Mouse (Mus musculus) c-Kit-positive CD71-negative TER-119-negative erythroid progenitor cells, embryonic 14.5 days (primary cell): ENCODE data around the gene Phkg1.
"Not testable (repeated sequence)": the region's sequence is repeated elsewhere in the genome, so short reads cannot be mapped to it uniquely, and the experiment has no call there.

Source experiments
- DNase-seq: peaks from one replicate; pipeline ENCODE4 v3.0.0-alpha.2; 2013; ENCODE audit warnings: low read depth

Phkg1 gene

DNA sequence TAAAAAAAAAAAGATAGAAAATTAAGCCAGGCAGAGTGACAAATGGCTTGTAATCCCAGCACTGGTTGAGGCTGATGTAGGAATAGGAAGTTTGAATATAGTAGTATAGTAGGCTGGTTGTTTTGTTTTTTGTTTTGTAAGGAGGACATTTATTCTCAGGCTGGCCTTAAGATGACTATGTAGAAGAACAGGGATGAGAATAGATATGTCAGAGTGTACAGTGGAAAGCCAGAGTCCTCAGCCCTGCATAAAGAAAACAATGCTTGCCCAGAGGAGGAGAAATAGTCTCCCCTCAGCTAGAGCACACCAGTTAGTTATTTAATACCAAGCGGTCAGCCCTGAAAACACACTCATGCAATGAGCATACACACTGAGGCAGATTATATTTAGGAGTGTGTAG, at the start of gene Phkg1:
TSS of gene Phkg1 (minus strand) at position 101 of the 400 bp plus-strand sequence.
- DNase-seq: no peak

DNA sequence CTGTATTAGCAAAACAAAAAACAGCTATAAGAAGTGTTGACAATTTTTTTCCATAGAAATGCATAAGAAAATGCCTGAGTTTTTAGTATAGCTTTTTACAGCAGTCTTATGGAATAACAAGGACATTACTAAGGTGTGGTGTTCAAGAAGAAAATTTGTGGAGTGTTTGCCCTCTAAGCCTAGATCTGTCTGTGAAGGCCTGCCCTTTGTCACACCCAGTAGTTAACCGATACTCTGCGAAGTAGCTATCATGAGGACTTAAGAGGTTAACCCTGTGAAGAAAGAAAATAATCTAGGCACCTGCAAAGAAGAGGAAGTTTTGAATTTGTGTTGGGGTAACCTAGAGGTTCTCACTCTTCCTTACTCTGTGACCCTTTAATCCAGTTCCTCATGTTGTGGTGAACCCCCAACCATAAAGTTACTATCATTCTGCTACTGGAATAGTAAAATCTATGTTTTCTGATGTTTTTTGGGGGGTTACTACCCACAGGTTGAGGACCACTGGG, 49.2 kb upstream of the Phkg1 start:
- no peak for DNase-seq

DNA sequence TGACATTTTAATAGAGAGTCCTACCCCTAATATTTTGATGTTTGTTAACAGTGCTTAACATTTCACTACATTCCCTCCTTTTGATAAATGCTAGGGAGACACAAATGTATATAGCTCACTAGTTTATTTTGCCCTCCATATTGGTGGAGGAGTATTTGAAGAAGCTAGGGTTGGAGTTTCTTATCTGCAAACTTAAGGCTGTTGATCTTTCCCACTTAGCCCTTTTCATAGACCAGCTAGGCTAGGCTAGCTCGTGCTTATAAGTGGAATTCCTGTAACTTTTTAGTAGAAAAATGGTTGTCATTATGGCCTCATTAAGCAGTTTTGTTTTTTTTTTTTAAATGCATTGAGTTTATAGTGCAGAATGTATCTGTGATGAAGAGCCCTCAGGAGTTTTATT, 45.1 kb upstream of the Phkg1 start:
- no peak for DNase-seq

DNA sequence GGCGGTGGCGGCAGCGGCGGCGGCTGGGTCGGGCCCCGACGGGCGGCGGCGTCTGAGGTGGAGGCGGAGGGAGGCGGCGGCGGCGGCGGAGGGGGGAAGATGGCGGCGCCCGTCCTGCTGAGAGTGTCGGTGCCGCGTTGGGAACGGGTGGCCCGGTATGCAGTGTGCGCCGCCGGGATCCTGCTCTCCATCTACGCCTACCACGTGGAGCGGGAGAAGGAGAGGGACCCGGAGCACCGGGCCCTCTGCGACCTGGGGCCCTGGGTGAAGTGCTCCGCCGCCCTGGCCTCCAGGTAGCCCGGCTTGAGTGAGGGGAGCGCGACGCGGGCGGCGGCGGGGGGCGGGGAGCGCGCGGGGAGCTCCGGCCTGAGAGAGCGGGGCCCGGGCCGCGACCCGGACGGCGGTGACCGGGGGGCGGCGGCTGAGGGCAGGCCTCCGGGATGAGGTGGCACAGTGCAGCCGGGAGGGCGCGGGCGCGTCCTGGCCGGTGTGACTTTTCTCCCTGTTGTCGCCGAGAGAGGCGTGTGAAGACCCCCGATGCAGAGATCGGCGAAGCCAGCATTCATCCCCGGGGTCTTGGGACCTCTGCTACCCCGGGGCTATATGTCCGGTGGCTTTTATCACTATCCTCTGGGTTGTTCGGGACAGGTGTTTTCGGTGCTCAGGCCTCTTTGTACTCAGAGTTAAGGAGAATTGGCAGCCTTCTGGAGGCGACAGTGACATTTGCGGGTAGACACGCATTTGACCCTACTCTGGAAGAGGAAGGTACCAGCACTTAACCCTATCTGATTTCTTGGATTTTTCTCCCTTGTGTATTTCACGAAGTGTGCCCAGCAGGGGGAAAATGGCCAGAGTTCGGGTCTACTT, 44.0 kb upstream of the Phkg1 start:
- DNase-seq: not testable (repeated sequence)

DNA sequence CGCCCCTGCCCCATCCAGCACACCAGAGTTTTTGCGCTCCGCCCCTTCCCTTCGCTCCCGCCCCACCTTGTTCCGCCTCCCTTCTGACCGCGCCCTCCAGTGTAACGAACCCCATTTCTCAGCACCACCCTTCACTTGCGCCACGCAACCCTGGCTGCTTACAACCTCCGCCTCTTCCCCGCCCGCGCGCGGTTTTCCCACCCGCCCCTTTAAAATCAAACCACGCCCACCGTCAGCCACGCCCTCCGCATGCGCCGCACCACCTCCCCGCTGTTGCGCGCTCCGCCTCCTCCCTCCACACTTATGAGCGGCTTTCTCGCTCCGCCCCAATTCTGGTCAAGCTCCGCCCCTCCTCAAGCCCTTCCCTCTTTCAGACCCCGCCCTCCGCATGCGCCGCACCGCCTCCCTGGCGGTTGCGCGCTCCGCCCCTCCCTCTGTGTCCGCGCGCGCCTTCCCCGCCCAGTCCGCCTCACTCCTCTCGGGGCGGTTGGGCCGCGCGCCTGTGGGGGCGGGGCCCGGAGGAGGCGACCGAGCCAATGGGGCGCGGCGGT, 43.2 kb upstream of the Phkg1 start, which contains the start of gene Vkorc1l1:
TSS of gene Vkorc1l1 (plus strand) at position 476 of the 551 bp plus-strand sequence.
- DNase-seq: peak; percentile 95

DNA sequence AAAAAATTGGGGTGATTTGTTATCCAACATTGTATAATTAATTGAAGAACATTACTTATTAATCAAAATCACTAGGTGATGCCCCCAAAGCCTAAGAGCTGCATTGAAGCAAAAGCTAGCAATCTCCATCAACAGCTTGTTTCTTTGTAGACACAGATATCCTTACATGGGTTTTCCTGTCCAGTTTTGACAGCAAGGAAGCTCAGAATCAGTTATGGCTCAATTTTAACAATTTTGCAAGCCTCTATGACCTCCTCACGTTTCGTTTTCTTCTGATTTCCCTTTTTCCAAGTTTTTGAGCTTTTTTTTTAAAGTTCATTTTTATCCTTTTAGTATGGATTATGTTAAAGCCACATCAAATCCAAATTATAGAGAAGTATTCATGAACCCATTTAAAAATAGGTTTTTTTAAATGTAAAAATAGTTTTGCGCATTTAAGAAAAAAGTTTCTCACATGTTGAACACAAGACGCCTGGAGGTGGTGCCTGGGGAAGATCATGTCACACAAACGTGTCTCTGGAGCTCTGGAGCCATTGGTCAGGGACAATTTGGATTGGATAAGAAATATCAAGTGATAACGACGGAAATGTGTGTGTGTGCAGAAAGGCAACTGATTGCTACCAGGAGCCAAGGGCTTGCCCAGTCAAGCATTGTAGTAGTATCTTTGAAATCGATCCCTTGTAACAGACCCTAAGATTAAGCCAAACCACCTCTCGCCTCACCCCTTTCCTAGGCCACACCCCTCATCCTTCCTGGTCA, 42.6 kb upstream of the Phkg1 start:
- DNase-seq: no peak

DNA sequence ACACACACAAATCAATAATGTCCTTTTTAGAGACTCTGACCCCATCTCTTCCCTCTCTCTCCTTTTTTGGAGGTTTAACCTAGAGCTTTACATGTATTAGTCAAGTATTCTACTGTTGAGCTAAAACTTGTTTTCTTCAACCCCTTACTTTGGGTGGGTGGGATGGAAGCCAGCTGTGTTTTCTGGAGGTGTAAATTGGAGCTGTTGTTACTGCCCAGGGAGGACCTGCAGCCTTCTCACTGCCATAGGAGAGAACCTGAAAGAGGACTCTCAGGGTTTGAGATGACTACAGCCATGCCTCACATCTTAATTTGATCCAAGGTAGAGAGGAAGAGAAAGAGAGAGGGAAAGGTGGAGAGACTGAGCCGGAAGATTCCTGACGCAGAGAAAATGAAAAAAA, 41.9 kb upstream of the Phkg1 start:
- DNase-seq: no peak

DNA sequence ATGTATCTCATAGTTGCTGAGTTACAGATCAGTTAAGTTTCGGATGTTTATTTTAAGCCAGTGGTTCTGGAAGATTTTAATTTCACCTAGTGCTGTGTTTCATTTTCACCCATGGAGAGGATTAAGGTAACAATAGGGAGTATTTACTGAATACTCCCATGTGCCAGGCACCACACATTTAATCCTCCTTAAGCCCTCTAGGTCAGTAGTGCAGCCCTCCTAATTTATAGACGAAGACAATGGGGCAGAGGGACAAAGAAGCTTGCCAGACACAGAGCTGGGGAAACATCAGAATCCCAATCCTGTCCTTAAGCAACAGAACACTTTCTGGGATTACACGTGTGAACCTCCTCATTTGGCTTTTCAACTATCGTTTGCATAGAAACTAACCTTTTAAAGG, 38.6 kb upstream of the Phkg1 start:
- DNase-seq: no peak

- DNase-seq: no peak
These were observed 31.8 kb upstream of the Phkg1 start for GRCm38 (mm10) chr5:129929924-129930855.

DNA sequence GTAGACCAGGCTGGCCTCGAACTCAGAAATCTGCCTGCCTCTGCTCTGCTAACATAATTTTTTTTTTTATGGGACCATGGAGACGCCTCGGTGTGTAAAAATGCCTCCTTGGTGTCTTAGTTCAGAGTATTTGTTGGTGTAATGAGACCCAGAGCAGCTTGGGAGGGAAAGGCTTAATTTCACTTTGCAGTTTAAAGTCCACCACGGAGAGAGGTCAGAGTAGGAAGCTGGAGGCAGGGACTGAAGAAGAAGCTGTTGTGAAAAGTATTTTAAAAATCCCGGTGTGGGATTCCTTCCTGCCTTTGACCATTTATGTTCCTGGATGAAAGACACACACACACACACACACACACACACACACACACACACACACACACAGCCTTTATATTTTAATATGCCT, 27.6 kb upstream of the Phkg1 start:
- DNase-seq: no peak

DNA sequence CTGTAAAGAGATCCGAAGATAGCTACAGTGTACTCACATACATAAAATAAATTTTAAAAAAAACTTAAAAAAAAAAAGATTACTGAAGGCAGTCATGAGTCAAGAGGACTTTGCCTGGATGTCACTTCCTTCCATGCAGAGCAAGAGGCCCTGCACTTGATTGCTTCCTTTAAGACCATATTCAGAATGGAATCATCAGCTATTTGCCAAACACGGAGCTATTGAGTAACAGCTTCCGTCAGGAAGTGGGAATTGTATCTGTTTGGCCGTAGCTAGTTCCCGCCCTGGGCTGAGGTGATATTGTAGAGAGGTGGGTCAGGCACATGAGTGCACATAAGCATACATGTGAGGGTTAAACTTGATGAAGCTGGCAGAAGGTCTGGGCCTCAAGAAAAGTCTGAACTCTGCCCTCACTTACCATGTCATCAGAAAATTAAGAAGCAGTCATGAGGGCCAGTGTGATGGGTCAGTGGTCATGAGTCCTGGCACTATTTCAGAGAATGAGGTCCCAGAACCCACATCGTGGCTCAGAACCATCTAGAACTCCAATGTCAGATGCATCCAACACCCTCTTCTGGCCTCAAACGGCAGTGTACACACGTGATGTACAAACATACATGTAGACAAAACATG, 26.6 kb upstream of the Phkg1 start:
- no peak for DNase-seq

DNA sequence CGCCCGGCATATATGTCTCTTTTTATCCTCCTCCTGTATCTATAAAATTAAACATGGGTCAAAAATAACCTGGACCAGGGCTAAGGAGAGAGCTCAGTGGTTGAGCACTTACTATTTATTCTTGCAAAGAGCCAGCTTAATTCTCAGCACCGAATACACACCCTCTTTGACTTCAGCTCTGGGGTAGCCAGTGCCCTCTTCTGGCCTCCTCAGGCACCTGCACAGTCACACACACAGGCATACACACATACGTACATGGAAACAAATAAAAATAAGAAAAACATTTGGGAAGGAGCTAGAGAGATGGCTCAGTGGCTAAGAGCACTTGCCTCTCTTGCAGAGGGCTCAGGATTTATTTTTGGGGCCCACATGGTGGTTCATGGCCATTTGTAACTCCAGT, 23.6 kb upstream of the Phkg1 start:
- no peak for DNase-seq

GRCm38 (mm10) chr5:129919320-129919719, 21.0 kb upstream of the Phkg1 start:
- no peak for DNase-seq

DNA sequence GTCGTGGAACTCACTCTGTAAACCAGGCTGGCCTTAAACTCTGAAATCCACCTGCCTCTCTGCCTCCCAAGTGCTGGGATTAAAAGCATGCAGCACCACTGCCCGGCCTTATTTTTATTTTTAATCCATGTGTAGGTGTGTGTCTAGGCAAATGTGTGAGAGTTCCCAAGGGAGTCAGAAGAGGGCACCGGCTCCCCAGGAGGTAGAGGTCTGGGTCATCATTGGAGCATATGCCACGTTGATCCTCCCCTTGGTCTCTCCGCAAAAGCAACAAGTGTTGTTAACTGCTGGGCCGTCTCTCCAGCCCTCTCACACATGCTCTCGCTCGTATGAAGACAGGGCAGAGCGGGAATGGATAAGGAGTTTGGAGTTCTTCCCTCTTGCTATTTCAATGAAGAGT, 20.4 kb upstream of the Phkg1 start:
- DNase-seq: no peak

DNA sequence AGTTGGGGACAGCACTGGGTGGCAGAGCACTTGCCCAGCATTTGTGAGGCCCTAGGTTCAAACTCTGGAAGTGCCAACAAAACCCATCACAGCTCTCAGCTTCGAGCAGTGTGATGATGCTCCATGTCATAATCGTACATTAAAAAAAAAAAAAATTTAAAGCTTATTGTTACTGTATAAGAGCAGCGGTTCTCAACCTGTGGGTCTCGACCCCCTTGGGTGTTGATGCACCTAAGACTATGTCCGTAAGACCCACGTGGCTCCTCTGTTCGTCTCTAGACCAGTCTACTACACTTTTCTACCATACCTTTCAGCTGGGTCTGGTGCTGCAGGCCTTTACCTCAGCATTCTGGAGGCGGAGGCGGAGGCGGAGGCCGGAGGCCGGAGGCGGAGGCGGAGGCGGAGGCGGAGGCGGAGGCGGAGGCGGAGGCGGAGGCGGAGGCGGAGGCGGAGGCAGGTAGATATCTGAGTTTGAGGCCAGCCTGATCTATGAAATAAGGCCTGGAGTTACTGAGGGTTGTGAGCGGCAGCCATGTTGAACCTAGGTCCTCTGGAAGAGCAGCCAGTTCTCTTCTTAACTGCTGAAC, 19.8 kb upstream of the Phkg1 start:
- no peak for DNase-seq

DNA sequence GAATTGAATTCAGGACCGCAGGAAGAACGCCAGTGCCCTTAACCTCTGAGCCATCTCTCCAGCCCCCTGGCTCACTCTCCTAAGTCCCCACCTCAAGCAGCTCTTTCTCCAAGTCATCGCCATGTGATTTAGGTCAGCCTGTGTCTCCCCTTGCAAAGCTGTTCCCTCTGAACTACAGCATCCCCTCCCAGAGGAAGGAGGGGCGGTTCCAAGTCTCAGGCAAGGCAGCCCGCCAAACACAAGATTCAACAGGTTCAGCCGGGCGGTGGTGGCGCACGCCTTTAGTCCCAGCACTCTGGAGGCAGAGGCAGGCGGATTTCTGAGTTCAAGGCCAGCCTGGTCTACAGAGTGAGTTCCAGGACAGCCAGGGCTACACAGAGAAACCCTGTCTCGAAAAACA, 17.1 kb upstream of the Phkg1 start:
- not testable (repeated sequence) for DNase-seq

DNA sequence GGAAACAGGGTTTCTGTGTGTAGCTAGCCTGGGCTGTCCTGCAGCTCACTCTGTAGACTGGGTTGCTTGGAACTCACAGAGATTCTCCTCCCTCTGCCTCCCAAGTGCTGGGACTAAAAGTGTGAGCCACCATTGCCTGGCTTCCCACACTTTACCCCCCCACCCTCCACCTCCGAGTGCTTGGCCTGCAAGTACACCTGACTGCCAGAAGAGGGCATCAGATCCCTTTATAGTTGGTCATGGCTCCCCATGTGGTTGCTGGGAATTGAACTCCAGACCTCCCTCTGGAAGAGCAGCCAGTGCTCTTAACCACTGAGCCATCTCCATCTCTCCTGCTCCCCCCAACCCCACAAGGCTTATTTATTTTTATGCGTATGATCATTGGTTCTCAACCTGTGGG, 15.7 kb upstream of the Phkg1 start:
- DNase-seq: no peak

GRCm38 (mm10) chr5:129909591-129909990, 11.2 kb upstream of the Phkg1 start:
- no peak for DNase-seq

DNA sequence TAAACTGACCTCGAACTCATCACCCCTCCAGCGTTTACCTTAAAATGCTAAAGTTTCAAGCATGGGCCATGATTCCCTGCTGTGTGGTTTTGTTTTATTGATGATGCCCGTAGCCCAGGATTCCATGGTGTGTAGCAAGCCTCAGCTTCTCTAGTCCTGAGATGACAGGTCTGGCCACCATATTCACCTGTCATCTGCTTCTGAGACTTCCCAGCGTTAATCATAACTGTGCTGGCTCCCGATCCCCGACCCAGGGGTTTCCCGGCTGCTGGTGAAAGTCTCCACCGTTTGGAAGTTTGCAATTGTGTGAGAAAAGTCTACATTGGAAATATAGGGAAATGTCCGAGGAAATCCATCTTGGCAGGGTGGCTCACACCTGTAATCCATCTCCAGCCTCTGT, 10.8 kb upstream of the Phkg1 start:
- no peak for DNase-seq

DNA sequence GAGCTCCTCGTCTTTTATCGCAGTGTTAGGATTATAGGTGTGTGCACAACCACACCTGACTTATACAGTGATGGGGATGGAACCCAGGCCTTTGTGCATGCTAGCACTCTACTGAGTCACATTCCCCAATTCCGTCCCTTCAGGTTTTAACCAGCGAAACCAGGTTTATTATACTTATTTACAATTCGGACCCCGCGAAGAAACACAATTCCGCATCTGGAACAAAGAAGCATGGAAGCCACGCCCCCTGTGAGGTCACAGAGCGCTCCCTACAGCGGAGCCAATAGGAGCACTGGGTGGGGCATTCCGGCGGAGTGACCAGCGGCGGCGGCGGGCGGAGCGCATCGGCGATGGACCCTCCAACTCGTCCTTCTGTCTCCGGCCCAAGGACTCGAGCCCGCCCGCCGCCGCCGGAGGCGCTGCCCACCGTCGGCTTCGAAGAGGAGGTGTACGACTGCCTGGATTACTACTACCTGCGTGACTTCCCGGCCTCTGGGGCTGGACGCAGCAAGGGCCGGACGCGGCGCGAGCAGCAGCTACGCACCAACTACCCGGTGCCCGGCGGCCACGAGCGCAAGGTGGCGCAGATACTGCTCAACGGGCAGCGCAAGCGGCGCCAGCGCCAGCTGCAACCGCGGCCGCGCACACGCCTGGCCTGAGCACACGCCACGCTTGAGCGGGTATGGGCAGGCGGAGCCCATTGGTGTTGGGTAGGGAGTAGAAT, 10.1 kb upstream of the Phkg1 start, which contains the start of gene Nupr1l:
TSS of gene Nupr1l (plus strand) at position 299 of the 724 bp plus-strand sequence.
- peak; percentile 86 for DNase-seq
